Mouse (Mus musculus) limb, embryonic 15.5 days (tissue): Measurements from ENCODE around the gene Papss1. TPM values are rescaled to one million over a fixed set of nuclear protein-coding genes. Genes with fewer than 3 reads are reported as not detected.

Experiments
- ATAC-seq: fragments of 200-750 bp; cut with Nextera tagmentation; 2 replicates; pipeline ENCODE4 v1.8.0; 2017; ENCODE audit warnings: low read depth, moderate TSS enrichment; ENCODE audit not compliant: insufficient number of reproducible peaks, low FRiP score, low TSS enrichment
- H3K27ac ChIP-seq: fragments of 300-500 bp; sonication (generic); 2 replicates; pipeline ENCODE4 v1.5.1; 2015; ENCODE audit warnings: moderate library complexity, mild to moderate bottlenecking, inconsistent platforms
- H3K27me3 ChIP-seq: fragments of 300-500 bp; sonication (generic); 2 replicates; pipeline ENCODE4 v1.6.1; 2015; ENCODE audit warnings: inconsistent platforms
- H3K36me3 ChIP-seq: fragments of 300-500 bp; sonication (generic); 2 replicates; pipeline ENCODE4 v1.6.1; 2015; ENCODE audit warnings: inconsistent platforms
- H3K4me1 ChIP-seq: fragments of 300-500 bp; sonication (generic); 2 replicates; pipeline ENCODE4 v1.6.1; 2015; ENCODE audit warnings: inconsistent platforms
- H3K4me2 ChIP-seq: fragments of 300-500 bp; sonication (generic); 2 replicates; pipeline ENCODE4 v1.6.1; 2015; ENCODE audit warnings: mild to moderate bottlenecking, inconsistent platforms
- H3K4me3 ChIP-seq: fragments of 300-500 bp; sonication (generic); 2 replicates; pipeline ENCODE4 v1.5.1; 2015; ENCODE audit warnings: mild to moderate bottlenecking, inconsistent platforms
- H3K9ac ChIP-seq: fragments of 300-500 bp; sonication (generic); 2 replicates; pipeline ENCODE4 v1.6.1; 2015; ENCODE audit warnings: inconsistent platforms
- H3K9me3 ChIP-seq: fragments of 300-500 bp; sonication (generic); 2 replicates; pipeline ENCODE4 v1.6.1; 2016; ENCODE audit warnings: inconsistent platforms
- WGBS: fragments of 180-500 bp; shearing (Covaris S2); methylation state at CpG from one replicate; pipeline ENCODE4 v1.1.7; 2015; 5-methylcytosine and 5-hydroxymethylcytosine counted together
- polyA plus RNA-seq: library from polyadenylated mRNA; unstranded; fragments of >200 nt; fragmentation: Nextera tagmentation; extraction: Ambion mirVana; gene quantifications from 2 replicates; pipeline ENCODE4 v1.2.1, GENCODE M21; 2015

Papss1 gene
- polyA plus RNA-seq, 1 experiment from 2014 or later: 132 TPM

GRCm38 (mm10) chr3:131593143-131593798, 28.7 kb downstream of the Papss1 start:
- H3K27ac ChIP-seq: peak overlapping the region; percentile 78
- no peak overlapping the region for H3K9ac ChIP-seq
- H3K4me1 ChIP-seq: peaks cover 7% of the 10 kb centered on the region; the same call in 1 of the 2 replicates
- 33% methylated on average over 15 of the region's 15 CpGs for WGBS
- peak; percentile 56; the same call in 1 of the 2 replicates for ATAC-seq
- H3K9me3 ChIP-seq: no peaks in the 10 kb centered on the region
- no peak overlapping the region for H3K4me3 ChIP-seq
- no peak overlapping the region for H3K4me2 ChIP-seq
- H3K27me3 ChIP-seq: 0 out of 2 replicates have a peak, but pooled peaks cover 5% of the 10 kb centered on the region
- peaks cover 40% of the 10 kb centered on the region for H3K36me3 ChIP-seq

DNA sequence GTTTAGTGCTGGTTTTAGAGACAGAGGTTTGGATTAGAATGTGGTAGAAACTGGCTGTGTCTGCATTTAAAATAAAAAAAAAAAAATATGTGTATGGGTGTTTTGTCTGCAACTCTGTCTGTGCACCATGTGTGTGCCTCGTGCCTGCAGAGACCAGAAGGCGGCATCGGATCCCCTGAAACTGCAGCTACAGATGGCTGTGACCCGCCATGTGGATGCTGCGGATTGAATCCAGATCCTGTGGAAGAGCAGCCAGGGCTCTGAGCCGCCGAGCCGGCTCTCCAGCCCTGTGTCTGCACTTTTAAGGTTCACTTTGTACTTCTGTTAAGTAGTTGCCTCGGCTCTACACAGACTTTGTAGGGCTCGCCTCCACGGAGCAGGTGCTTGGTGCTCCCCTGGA, 29.8 kb downstream of the Papss1 start:
- H3K4me2 ChIP-seq: no peak overlapping the region
- peaks cover 31% of the 10 kb centered on the region for H3K36me3 ChIP-seq
- H3K4me1 ChIP-seq: peaks cover 7% of the 10 kb centered on the region; the same call in 1 of the 2 replicates
- H3K27me3 ChIP-seq: 0 out of 2 replicates have a peak, but pooled peaks cover 5% of the 10 kb centered on the region
- H3K4me3 ChIP-seq: no peak overlapping the region
- H3K27ac ChIP-seq: no peak overlapping the region
- no peaks in the 10 kb centered on the region for H3K9me3 ChIP-seq
- H3K9ac ChIP-seq: no peak overlapping the region
- WGBS: 71% methylated on average over 11 of the region's 11 CpGs
- no peak for ATAC-seq

DNA sequence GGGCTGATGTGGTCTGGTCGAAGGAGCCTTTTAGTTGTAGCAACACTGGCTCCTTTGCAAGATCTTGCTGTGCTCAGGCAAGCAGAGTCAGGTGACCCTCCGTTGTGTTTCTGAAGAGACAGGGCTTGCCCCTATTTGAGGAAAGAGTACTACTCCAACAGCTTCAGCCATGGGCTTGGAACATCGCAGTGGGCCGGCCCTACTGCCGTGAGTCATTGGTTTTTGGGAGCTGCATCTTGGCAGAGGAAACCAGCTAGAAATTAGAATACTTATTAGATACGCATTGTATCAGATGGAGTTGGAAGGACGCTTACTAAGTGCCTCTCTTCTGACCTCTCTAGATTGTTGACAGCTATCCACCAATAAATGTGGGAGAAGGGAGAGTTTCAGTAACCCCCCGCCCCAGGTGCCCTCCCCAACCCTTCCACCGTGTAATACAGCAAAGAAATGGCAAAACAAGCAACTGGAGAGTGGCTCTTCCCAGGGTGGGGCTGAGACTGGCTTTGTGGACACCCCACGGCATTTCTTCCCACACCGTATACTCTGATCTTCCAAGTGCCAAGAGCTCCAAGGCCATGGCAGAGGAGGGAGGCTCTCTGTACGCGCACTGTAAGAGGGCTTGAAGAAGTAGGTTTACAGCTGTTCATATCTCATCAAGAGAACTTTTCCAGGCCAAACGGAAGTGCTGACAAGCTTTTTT, 31.1 kb downstream of the Papss1 start:
- H3K9me3 ChIP-seq: no peaks in the 10 kb centered on the region
- no peak overlapping the region for H3K9ac ChIP-seq
- 82% methylated on average over 14 of the region's 14 CpGs for WGBS
- no peak overlapping the region for H3K4me3 ChIP-seq
- no peak overlapping the region for H3K4me2 ChIP-seq
- no peak overlapping the region for H3K27ac ChIP-seq
- H3K4me1 ChIP-seq: peaks cover 7% of the 10 kb centered on the region; the same call in 1 of the 2 replicates
- no peak for ATAC-seq
- peaks cover 28% of the 10 kb centered on the region for H3K36me3 ChIP-seq
- H3K27me3 ChIP-seq: 0 out of 2 replicates have a peak, but pooled peaks cover 5% of the 10 kb centered on the region

DNA sequence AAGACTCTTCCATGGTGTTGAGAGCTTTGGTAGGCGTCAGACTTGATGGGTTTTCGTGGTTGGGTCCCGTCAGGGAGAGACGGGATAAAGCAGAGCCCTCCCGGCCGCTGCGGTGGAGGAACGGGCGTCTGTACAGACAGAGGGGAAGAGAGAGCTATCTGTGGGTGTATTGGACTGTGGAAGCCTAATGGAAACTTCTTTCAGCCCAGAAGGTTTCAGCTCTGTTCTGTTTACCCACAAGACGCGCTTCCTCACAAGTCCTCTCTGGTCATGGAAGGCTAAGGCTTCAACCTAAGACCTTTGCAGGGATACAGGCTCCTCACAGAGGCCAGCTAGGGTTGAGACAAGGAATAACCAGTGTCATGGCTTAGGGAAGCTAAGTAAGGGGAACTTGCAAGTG, 36.2 kb downstream of the Papss1 start:
- Histone ChIP-seq H3K36me3 (peaks cover 30% of the 10 kb centered on the region), H3K27ac (no peak overlapping the region), H3K27me3 (no peaks in the 10 kb centered on the region), H3K4me3 (no peak overlapping the region), H3K4me2 (no peak overlapping the region), H3K9ac (no peak overlapping the region), H3K4me1 (no peaks in the 10 kb centered on the region), H3K9me3 (no peaks in the 10 kb centered on the region)
- WGBS: 94% methylated on average over 11 of the region's 11 CpGs
- no peak for ATAC-seq

- H3K4me3 ChIP-seq: no peak overlapping the region
- H3K27ac ChIP-seq: no peak overlapping the region
- no peaks in the 10 kb centered on the region for H3K9me3 ChIP-seq
- 83% methylated on average over 1 of the region's 1 CpGs for WGBS
- no peaks in the 10 kb centered on the region for H3K27me3 ChIP-seq
- no peak overlapping the region for H3K4me2 ChIP-seq
- no peaks in the 10 kb centered on the region for H3K4me1 ChIP-seq
- no peak for ATAC-seq
- H3K9ac ChIP-seq: no peak overlapping the region
- H3K36me3 ChIP-seq: peaks cover 36% of the 10 kb centered on the region
Observed at GRCm38 (mm10) chr3:131601366-131601765, 36.8 kb downstream of the Papss1 start.

GRCm38 (mm10) chr3:131602995-131603414, 38.4 kb downstream of the Papss1 start:
- Histone ChIP-seq H3K9ac (no peak overlapping the region), H3K4me3 (no peak overlapping the region), H3K27me3 (no peaks in the 10 kb centered on the region), H3K4me2 (no peak overlapping the region), H3K27ac (no peak overlapping the region), H3K9me3 (no peaks in the 10 kb centered on the region), H3K4me1 (no peaks in the 10 kb centered on the region), H3K36me3 (peaks cover 52% of the 10 kb centered on the region)
- no peak for ATAC-seq
- 36% methylated on average over 4 of the region's 4 CpGs for WGBS

DNA sequence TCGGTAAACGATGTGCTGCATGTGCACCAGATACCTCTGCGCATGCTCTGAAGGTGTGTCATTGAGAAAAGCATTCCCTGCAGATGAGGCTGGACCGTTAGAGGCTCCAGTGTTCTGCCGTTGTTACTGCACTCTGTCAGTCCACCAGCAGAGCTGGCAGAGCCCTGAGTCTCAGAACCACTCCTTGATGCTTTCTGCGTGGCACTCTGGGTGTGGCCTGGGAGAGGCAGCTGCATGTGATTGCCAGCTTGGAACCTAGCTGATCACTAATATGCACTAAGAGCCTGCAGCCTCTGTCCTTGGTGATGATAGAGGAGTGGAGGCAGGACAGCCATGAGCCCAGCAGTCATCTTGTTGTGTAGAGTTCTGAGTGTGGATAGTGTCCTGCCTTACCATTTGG, 43.5 kb downstream of the Papss1 start:
- Histone ChIP-seq H3K36me3 (peaks cover 67% of the 10 kb centered on the region), H3K4me3 (no peak overlapping the region), H3K27me3 (no peaks in the 10 kb centered on the region), H3K4me1 (no peaks in the 10 kb centered on the region), H3K9ac (no peak overlapping the region), H3K9me3 (no peaks in the 10 kb centered on the region), H3K4me2 (no peak overlapping the region), H3K27ac (no peak overlapping the region)
- no peak for ATAC-seq
- 90% methylated on average over 6 of the region's 6 CpGs for WGBS

DNA sequence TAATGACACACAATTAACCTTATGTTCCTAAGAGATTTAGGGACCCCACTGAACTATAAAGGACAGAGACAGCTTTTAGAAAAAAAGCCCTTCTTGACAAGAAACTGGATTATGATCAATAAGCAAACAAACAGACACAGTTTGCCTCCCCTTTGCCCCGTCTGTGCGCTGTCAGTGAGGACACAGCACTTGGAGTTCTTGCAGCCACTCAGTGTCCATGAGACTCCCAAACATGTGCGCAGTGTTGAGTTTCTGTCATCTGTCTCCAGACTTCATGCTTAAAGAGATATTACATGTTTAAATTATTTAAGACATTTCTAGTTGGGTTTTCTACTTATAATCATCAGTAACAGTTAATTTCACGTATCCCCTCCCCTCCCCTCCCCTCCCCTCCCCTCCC, 45.1 kb downstream of the Papss1 start:
- H3K27me3 ChIP-seq: no peaks in the 10 kb centered on the region
- no peak overlapping the region for H3K4me3 ChIP-seq
- H3K9ac ChIP-seq: no peak overlapping the region
- H3K27ac ChIP-seq: no peak overlapping the region
- H3K4me1 ChIP-seq: 0 out of 2 replicates have a peak, but pooled peaks cover 4% of the 10 kb centered on the region
- WGBS: 88% methylated on average over 4 of the region's 4 CpGs
- no peak overlapping the region for H3K4me2 ChIP-seq
- peaks cover 77% of the 10 kb centered on the region for H3K36me3 ChIP-seq
- ATAC-seq: no peak
- H3K9me3 ChIP-seq: no peaks in the 10 kb centered on the region

GRCm38 (mm10) chr3:131610595-131610994, 46.0 kb downstream of the Papss1 start:
- WGBS: 76% methylated on average over 6 of the region's 6 CpGs
- Histone ChIP-seq H3K4me1 (0 out of 2 replicates have a peak, but pooled peaks cover 4% of the 10 kb centered on the region), H3K9me3 (no peaks in the 10 kb centered on the region), H3K27me3 (no peaks in the 10 kb centered on the region), H3K9ac (no peak overlapping the region), H3K27ac (no peak overlapping the region), H3K36me3 (peaks cover 81% of the 10 kb centered on the region), H3K4me2 (no peak overlapping the region), H3K4me3 (no peak overlapping the region)
- ATAC-seq: no peak

DNA sequence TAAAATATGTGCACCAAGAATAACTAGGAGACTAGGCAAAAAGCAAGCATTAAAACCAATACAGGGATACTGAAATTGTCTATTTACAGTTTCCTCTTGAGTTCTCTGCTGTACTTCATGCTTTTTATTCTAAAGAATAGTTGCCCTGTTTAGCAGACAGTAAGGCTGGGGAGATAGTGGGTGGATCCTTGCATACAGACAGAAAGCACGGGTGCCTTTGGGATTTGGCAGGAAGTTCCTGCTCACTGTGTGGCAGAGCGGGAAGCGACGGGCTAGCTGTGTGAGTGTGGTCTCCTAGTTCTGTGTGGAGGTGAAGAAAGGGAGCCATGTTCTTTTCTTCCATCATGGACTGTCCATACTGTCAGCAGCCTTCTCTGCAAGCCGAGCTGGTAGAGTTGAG, 48.3 kb downstream of the Papss1 start:
- no peak overlapping the region for H3K4me3 ChIP-seq
- ATAC-seq: no peak
- H3K27ac ChIP-seq: no peak overlapping the region
- no peak overlapping the region for H3K9ac ChIP-seq
- H3K36me3 ChIP-seq: peaks cover 69% of the 10 kb centered on the region
- no peaks in the 10 kb centered on the region for H3K27me3 ChIP-seq
- no peaks in the 10 kb centered on the region for H3K9me3 ChIP-seq
- 74% methylated on average over 5 of the region's 5 CpGs for WGBS
- H3K4me1 ChIP-seq: 0 out of 2 replicates have a peak, but pooled peaks cover 4% of the 10 kb centered on the region
- H3K4me2 ChIP-seq: no peak overlapping the region

GRCm38 (mm10) chr3:131614056-131614455, 49.5 kb downstream of the Papss1 start:
- WGBS: 23% methylated on average over 8 of the region's 8 CpGs
- Histone ChIP-seq H3K4me3 (no peak overlapping the region), H3K36me3 (peaks cover 71% of the 10 kb centered on the region), H3K4me1 (0 out of 2 replicates have a peak, but pooled peaks cover 4% of the 10 kb centered on the region), H3K9me3 (no peaks in the 10 kb centered on the region), H3K27me3 (no peaks in the 10 kb centered on the region), H3K27ac (no peak overlapping the region), H3K9ac (no peak overlapping the region), H3K4me2 (no peak overlapping the region)
- no peak for ATAC-seq
